ENCODE assay signal across 17 mouse cellular contexts in genomic region chr4:89451741-89452140, GRCm38 (mm10).
"Had no signal": no experiment of that assay in that cellular context is flagged by ENCODE, and none has a peak within 500 bp of the region (broad histone marks: within the 10 kb centered on the region; RNA-seq: fewer than 3 reads in every experiment).

No protein-coding gene starts in this region.

- H3K27me3 ChIP-seq: liver, embryonic 13.5 days; neural tube, embryonic 12.5 days; neural tube, embryonic 15.5 days had no signal

- H3K9me3 ChIP-seq: limb, embryonic 10.5 days; limb, embryonic 13.5 days; liver, embryonic 13.5 days; neural tube, embryonic 12.5 days; neural tube, embryonic 15.5 days had no signal

- H3K4me3 ChIP-seq: limb, embryonic 10.5 days; limb, embryonic 13.5 days; liver, embryonic 13.5 days; neural tube, embryonic 12.5 days; neural tube, embryonic 15.5 days had no signal

- DNase-seq: kidney, adult 11 months; kidney, adult 8-10 months; kidney, postnatal 10 days; kidney, postnatal 4 days; liver; liver, embryonic 13.5 days; lung, adult 2 months; lung, postnatal 14 days; lung, postnatal 4 days; retina, postnatal 1 day; thymus, adult 18-20 months; thymus, postnatal 14 days; thymus, postnatal 4 days had no signal

- H3K4me1 ChIP-seq: liver, embryonic 13.5 days; neural tube, embryonic 12.5 days; neural tube, embryonic 15.5 days had no signal

- H3K36me3 ChIP-seq: limb, embryonic 10.5 days; limb, embryonic 13.5 days; liver, embryonic 13.5 days; neural tube, embryonic 12.5 days; neural tube, embryonic 15.5 days had no signal

- H3K4me2 ChIP-seq: limb, embryonic 13.5 days; liver, embryonic 13.5 days; neural tube, embryonic 12.5 days; neural tube, embryonic 15.5 days had no signal

- H3K9ac ChIP-seq: limb, embryonic 13.5 days; liver, embryonic 13.5 days; neural tube, embryonic 12.5 days; neural tube, embryonic 15.5 days had no signal

- H3K27ac ChIP-seq: limb, embryonic 10.5 days; limb, embryonic 13.5 days; liver, embryonic 13.5 days; neural tube, embryonic 12.5 days; neural tube, embryonic 15.5 days had no signal
